Mouse (Mus musculus) stomach, embryonic 14.5 days (tissue): ENCODE data around the gene Ifna12. TPM values are rescaled to one million over a fixed set of nuclear protein-coding genes. Genes with fewer than 3 reads are reported as not detected.

ENCODE experiments used
- ATAC-seq: fragments of 200-750 bp; cut with Nextera tagmentation; 2 replicates; pipeline ENCODE4 v1.8.0; 2017; ENCODE audit warnings: low read depth, moderate TSS enrichment; ENCODE audit not compliant: insufficient number of reproducible peaks, insufficient read depth, low FRiP score
- H3K27ac ChIP-seq: fragments of 300-500 bp; sonication (generic); 2 replicates; pipeline ENCODE4 v1.5.1; 2014; ENCODE audit warnings: mild to moderate bottlenecking, low read length, moderate library complexity, mixed read lengths
- H3K27me3 ChIP-seq: fragments of 300-500 bp; sonication (generic); 2 replicates; pipeline ENCODE4 v1.6.1; 2014; ENCODE audit warnings: low read length, control low read depth, mixed read lengths; ENCODE audit not compliant: control insufficient read depth, insufficient read depth
- H3K36me3 ChIP-seq: fragments of 300-500 bp; sonication (generic); 2 replicates; pipeline ENCODE4 v1.6.1; 2014; ENCODE audit warnings: mild to moderate bottlenecking, control low read depth, low read length, moderate library complexity, mixed read lengths; ENCODE audit not compliant: control insufficient read depth, insufficient read depth
- H3K4me1 ChIP-seq: fragments of 300-500 bp; sonication (generic); 2 replicates; pipeline ENCODE4 v1.6.1; 2014; ENCODE audit warnings: low read length, control low read depth, mixed read lengths; ENCODE audit not compliant: control insufficient read depth, insufficient read depth
- H3K4me2 ChIP-seq: fragments of 300-500 bp; sonication (generic); replicated peaks from 2 replicates; pipeline ENCODE4 v1.6.1; 2014; ENCODE audit warnings: low read depth, low read length, control low read depth
- H3K4me3 ChIP-seq: fragments of 300-500 bp; sonication (generic); 2 replicates; pipeline ENCODE4 v1.5.1; 2014; ENCODE audit warnings: low read depth, low read length, control low read depth
- H3K9ac ChIP-seq: fragments of 300-500 bp; sonication (generic); replicated peaks from 2 replicates; pipeline ENCODE4 v1.6.1; 2014; ENCODE audit warnings: low read depth, mild to moderate bottlenecking, control low read depth, low read length, moderate library complexity, mixed read lengths
- H3K9me3 ChIP-seq: fragments of 300-500 bp; sonication (generic); 2 replicates; pipeline ENCODE4 v1.6.1; 2016; ENCODE audit warnings: low read depth, low read length, control low read depth; ENCODE audit not compliant: control insufficient read depth
- WGBS: fragments of 180-500 bp; shearing (Covaris S2); extraction: QIAGEN DNeasy Blood & Tissue Kit; methylation state at CpG from one replicate; pipeline ENCODE4 v1.1.7; 2014; 5-methylcytosine and 5-hydroxymethylcytosine counted together
- polyA plus RNA-seq: library from polyadenylated mRNA; unstranded; fragments of >200 nt; fragmentation: Nextera tagmentation; extraction: Ambion mirVana; gene quantifications from 2 replicates; pipeline ENCODE4 v1.2.1, GENCODE M21; 2014

Gene Ifna12
- polyA plus RNA-seq = not detected in 2 replicates

DNA sequence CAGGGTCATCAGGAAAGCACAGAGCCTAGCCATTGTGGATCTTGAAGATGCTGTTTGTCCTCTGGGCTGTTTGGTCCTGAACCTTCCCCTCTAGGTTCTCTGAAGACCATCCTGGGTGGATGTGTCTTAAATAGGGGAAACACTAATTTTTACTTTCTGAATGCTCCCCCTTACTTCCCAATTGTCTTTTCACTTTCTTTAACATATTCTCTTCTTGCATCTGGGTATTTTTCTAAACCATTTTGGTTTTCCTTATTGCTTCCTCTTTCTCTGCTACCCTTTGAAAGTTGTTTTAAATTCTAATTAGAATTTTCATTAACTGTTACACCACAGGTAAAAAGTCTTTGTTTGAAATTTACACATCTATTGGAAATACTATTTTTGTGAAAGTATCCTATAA lies at the start of gene Ifna12:
Gene Ifna12 (minus strand): TSS at position 101 of the 400 bp plus-strand sequence.
- Histone ChIP-seq H3K27me3 (no peaks in the 10 kb centered on the region), H3K4me3 (no peak within 1 kb of the TSS), H3K4me1 (no peaks in the 10 kb centered on the region), H3K9me3 (no peaks in the 10 kb centered on the region), H3K36me3 (no peaks in the 10 kb centered on the region), H3K9ac (no peak within 1 kb of the TSS), H3K4me2 (no peak within 1 kb of the TSS), H3K27ac (no peak within 1 kb of the TSS)
- no peak for ATAC-seq

DNA sequence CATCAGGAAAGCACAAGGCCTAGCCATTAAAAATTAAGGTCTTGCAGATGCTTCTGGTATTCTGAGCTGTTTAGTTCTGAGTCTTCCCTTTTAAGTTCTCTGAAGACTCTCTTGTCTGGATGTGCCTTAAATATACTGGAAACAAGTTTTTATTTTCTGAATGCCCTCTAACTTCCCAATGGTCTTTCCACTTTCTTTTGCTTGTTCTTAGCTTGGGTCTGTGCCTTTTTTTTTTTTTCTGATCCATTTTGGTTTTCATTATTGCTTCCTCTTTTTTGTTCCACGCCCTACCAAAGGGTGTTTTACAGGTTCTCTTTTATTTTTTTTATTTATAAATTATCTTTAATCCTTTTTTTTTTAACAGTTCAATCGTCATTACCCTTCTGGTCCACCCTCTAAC lies 41.2 kb upstream of the Ifna12 start, which contains the start of gene Ifna13:
Gene Ifna13 (minus strand): TSS at position 101 of the 400 bp plus-strand sequence.
- H3K4me1 ChIP-seq = no peaks in the 10 kb centered on the region
- H3K9ac ChIP-seq = no peak within 1 kb of the TSS
- no peaks in the 10 kb centered on the region for H3K9me3 ChIP-seq
- no peak within 1 kb of the TSS for H3K27ac ChIP-seq
- H3K4me3 ChIP-seq = no peak within 1 kb of the TSS
- H3K36me3 ChIP-seq = no peaks in the 10 kb centered on the region
- no peaks in the 10 kb centered on the region for H3K27me3 ChIP-seq
- ATAC-seq = no peak
- H3K4me2 ChIP-seq = no peak within 1 kb of the TSS
- WGBS = 54% methylated on average over 2 of the region's 2 CpGs

DNA sequence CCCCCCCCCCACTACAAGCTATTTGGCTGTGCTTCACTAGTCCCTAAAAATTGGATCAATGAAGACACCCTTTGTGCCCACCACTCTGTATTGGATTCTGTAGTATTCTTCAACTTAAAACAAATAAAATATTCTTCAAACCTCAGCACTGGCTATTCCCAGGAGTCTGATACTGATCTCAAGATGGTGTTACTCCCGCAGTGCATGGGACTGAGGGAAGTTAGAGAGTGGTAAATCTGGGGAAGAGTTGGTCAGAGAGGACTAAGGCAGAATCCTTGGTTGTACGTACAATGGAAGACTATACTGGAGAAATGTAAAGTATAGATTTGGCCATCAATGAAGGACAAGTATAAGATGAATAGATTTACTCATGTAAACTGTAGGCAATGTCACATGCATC lies 39.4 kb upstream of the Ifna12 start:
- Histone ChIP-seq H3K27me3 (no peaks in the 10 kb centered on the region), H3K9me3 (no peaks in the 10 kb centered on the region), H3K9ac (no peak overlapping the region), H3K4me3 (no peak overlapping the region), H3K4me1 (no peaks in the 10 kb centered on the region), H3K4me2 (no peak overlapping the region), H3K36me3 (no peaks in the 10 kb centered on the region), H3K27ac (no peak overlapping the region)
- ATAC-seq = no peak
- WGBS = 27% methylated on average over 2 of the region's 2 CpGs

DNA sequence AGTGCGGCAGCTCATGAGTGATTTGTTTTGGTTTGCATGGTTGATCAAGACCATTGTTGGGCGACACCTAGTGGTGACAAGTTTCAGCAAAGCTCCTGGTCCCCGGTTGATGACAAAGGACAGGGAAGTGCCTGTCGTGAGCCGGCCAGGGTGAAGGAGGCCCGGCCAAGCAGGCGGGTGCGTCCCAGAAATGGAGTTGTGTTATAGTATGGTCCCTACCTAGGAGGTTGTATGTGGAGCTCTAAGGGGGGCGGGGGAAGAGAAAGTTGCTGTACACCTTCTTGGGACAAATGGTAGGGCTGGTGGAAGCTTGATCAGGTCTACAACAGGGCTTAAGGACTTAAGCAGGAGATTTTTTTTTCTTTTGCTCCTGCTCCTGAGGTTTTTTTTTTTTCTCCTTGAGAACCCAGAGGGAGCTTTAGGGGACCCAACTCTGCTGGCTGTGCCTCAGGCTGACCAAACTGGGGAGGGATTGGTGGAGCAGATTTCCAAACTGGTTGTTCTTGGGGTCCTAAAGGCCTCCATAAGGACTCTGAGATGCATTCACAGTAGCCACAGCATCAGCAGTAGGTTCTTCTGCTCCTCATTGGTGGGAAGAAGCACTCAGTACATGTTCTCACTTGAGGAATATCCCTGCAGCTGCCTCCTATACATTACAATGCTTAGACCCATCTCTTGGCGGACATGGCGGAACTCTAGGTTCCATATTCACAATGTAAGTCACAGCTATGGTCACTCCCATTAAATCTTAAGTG lies 38.1 kb upstream of the Ifna12 start:
- H3K4me2 ChIP-seq = peak overlapping the region; percentile 43
- ATAC-seq = peak; percentile 95
- peak overlapping the region; percentile 31 for H3K4me3 ChIP-seq
- no peaks in the 10 kb centered on the region for H3K36me3 ChIP-seq
- H3K9me3 ChIP-seq = no peaks in the 10 kb centered on the region
- H3K4me1 ChIP-seq = no peaks in the 10 kb centered on the region
- 21% methylated on average over 11 of the region's 11 CpGs for WGBS
- no peak overlapping the region; the same call in 1 of the 2 replicates for H3K27ac ChIP-seq
- H3K9ac ChIP-seq = no peak overlapping the region
- H3K27me3 ChIP-seq = no peaks in the 10 kb centered on the region

DNA sequence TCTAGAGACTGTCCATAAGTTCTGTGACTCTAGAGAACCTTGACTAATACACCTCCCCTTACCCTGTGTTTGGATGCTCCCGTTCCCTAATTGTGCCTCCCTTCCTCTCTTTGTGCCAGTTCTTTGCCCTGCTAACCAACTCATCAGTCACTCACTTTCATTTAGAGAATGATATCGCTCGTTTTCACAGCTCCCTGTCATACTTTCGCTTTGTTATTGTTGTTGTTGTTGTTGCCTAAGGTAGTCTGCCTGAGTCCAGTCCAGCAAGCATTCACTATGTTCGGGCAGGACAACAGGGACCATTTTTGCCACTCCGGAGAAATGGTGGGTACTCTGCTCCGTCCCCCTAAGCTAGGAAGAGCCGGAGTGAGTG lies 37.5 kb upstream of the Ifna12 start:
- Histone ChIP-seq H3K27me3 (no peaks in the 10 kb centered on the region), H3K36me3 (no peaks in the 10 kb centered on the region), H3K9me3 (no peaks in the 10 kb centered on the region), H3K27ac (no peak overlapping the region), H3K4me2 (peak overlapping the region; percentile 43), H3K4me3 (peak overlapping the region; percentile 31), H3K9ac (no peak overlapping the region), H3K4me1 (no peaks in the 10 kb centered on the region)
- no peak for ATAC-seq
- WGBS = 56% methylated on average over 8 of the region's 8 CpGs

DNA sequence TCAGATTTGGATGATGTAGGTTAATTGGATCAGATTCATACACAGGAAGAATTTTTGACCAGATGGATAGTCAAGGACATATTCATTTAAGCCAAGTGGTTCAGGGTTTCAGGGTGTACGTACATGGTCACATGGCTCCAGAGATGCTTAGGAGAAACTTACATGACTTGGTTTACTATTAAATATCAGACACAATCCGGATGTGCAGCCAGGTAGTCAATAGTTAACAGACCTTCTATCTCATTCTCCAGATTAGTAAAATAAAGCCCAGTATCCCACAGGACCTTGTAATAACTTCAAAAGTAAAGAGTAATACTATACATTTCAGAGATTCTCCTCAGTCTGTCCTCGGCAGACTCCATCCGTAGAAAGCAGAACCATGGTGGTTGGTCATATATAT lies 31.1 kb upstream of the Ifna12 start, which contains the start of gene C87499:
Gene C87499 (minus strand): TSS at position 101 of the 400 bp plus-strand sequence.
- Histone ChIP-seq H3K4me3 (no peak within 1 kb of the TSS), H3K27ac (no peak within 1 kb of the TSS), H3K4me1 (no peaks in the 10 kb centered on the region), H3K4me2 (no peak within 1 kb of the TSS), H3K9ac (no peak within 1 kb of the TSS), H3K9me3 (no peaks in the 10 kb centered on the region), H3K27me3 (no peaks in the 10 kb centered on the region), H3K36me3 (no peaks in the 10 kb centered on the region)
- 90% methylated on average over 4 of the region's 4 CpGs for WGBS
- ATAC-seq = no peak

DNA sequence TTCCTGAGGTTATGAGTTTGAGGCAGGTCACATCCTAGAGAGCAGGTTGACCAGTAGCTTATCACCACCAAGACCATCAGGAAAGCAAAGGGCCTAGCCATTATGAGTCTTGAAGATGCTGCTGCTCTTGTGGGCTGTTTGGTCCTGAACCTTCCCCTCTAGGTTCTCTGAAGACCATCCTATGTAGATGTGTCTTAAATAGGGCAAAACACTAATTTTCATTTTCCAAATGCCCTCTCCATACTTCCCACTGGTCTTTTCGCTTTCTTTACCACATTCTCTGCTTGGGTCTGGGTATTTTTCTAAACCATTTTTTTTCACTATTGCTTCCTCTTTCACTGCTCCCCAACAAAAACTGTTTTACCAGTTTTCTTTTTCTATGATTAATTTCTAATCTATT lies 10.9 kb downstream of the Ifna12 start, which contains the start of gene Ifna9:
Gene Ifna9 (minus strand): TSS at position 101 of the 400 bp plus-strand sequence.
- H3K4me2 ChIP-seq = no peak within 1 kb of the TSS
- ATAC-seq = no peak
- no peak within 1 kb of the TSS for H3K27ac ChIP-seq
- 89% methylated on average over 1 of the region's 1 CpGs for WGBS
- H3K4me1 ChIP-seq = no peaks in the 10 kb centered on the region
- no peaks in the 10 kb centered on the region for H3K27me3 ChIP-seq
- H3K4me3 ChIP-seq = no peak within 1 kb of the TSS
- no peaks in the 10 kb centered on the region for H3K36me3 ChIP-seq
- H3K9me3 ChIP-seq = no peaks in the 10 kb centered on the region
- H3K9ac ChIP-seq = no peak within 1 kb of the TSS

DNA sequence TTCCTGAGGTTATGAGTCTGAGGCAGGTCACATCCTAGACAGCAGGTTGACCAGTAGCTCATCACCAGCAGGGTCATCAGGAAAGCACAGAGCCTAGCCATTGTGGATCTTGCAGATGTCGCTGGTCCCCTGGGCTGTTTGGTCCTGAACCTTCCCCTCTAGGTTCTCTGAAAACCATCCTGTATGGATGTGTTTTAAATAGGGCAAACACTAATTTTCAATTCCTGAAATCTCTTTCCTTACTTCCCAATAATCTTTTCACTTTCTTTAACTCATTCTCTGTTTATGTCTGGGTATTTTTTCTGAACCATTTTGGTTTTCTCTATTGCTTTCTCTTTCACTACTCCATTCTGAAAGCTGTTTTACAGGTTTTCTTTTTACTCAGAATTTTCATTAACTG lies 31.5 kb downstream of the Ifna12 start, which contains the start of gene Ifna14:
Gene Ifna14 (minus strand): TSS at position 101 of the 400 bp plus-strand sequence.
- Histone ChIP-seq H3K27ac (no peak within 1 kb of the TSS), H3K4me3 (no peak within 1 kb of the TSS), H3K27me3 (no peaks in the 10 kb centered on the region), H3K36me3 (no peaks in the 10 kb centered on the region), H3K9me3 (no peaks in the 10 kb centered on the region), H3K9ac (no peak within 1 kb of the TSS), H3K4me2 (no peak within 1 kb of the TSS), H3K4me1 (no peaks in the 10 kb centered on the region)
- no peak for ATAC-seq
- WGBS = 63% methylated on average over 1 of the region's 1 CpGs
